Mouse (Mus musculus): ENCODE data around the gene Itgb5.
A peak's percentile ranks its signal among the peaks of the same experiment; 100 is the strongest.

Itgb5 gene

DNA sequence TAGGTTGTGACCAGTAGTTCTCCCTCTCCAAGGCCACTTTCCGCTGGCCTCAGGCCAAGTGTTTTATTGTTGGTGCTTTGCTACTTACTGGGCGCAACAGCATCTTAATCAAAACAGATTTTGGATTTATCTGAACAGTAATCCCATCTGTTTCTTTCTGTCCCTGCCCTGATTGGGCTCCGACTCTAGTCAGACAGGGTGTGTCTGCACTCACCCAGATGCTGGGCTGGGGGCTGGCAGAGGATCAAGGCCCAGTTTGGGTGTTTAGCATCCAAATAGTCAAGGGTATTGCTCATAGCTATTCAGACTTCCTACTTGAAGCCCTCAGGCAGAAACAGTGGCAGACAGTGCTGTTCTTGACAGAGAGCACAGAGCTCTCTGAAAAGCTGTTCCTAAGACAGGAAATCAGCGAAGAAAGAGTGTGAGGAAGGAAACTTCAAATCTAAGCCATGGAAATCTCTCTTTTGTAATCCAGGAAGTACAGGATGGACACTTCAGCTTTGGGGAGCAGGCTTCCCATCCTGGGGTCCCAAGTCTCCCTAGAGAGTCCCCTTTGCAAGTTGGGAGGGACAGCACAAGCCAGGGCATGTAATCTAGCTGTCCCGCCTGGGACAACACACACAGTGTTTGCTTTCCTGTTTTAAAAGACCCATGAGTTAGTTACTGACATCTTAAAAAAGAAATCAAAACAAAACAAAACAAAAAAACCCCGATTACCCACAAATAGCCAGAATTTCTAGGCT, 48.7 kb downstream of the Itgb5 start:
- no peak for DNase-seq (ENCODE audit: low read depth, low spot score)

DNA sequence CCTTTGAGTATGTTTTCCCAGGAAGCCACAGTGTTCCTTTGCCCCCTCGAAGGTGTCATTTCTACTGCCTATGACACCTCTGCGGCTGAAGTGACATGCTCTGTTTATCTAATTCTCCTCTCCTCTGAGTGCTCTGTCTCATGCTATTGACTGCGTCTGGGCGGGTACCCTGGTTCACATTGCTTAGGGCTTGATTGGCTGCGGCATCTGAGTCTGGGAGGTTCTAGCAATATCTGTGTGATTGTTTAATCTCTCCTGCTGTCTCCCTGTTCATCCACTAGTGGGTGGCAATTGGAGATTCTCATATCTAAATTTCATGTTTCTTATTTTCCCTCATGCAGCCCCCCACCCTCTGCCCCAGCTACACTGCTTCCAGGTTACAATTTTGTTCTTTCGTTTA, 49.6 kb downstream of the Itgb5 start:
- no peak for DNase-seq (ENCODE audit: low read depth, low spot score)

- no peak for DNase-seq (ENCODE audit: low read depth, low spot score)
Measured at GRCm38 (mm10) chr16:33879556-33879955, 50.1 kb downstream of the Itgb5 start.

GRCm38 (mm10) chr16:33880765-33881164, 51.3 kb downstream of the Itgb5 start:
- no peak for DNase-seq (ENCODE audit: low read depth, low spot score)

DNA sequence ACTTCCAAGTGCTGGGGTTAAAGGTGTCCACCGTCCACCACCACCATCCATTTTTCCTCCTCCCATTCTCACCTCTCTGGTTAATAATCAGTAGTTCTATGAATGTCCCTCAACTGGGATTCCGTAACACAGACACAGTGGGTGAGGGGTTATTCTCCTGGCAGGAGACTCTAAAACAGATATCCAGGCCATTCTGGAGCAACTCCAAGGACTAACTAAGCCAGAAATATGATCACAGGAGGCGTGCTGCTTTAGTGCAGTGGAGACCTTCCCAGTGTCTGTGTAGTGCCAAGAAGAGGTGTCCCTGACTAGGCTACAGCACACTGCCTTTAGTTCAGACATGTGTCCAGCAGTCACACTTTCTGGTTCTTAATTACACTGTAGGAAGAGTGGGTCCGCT, 53.1 kb downstream of the Itgb5 start:
- DNase-seq (ENCODE audit: low read depth, low spot score) = no peak

- DNase-seq (ENCODE audit: low read depth, low spot score) = no peak
Measured at GRCm38 (mm10) chr16:33883046-33883975, 53.8 kb downstream of the Itgb5 start.

- no peak for DNase-seq (ENCODE audit: low read depth, low spot score)
Measured at GRCm38 (mm10) chr16:33884201-33884600, 54.7 kb downstream of the Itgb5 start.

GRCm38 (mm10) chr16:33885021-33885471, 55.6 kb downstream of the Itgb5 start:
- no peak for DNase-seq (ENCODE audit: low read depth, low spot score)

DNA sequence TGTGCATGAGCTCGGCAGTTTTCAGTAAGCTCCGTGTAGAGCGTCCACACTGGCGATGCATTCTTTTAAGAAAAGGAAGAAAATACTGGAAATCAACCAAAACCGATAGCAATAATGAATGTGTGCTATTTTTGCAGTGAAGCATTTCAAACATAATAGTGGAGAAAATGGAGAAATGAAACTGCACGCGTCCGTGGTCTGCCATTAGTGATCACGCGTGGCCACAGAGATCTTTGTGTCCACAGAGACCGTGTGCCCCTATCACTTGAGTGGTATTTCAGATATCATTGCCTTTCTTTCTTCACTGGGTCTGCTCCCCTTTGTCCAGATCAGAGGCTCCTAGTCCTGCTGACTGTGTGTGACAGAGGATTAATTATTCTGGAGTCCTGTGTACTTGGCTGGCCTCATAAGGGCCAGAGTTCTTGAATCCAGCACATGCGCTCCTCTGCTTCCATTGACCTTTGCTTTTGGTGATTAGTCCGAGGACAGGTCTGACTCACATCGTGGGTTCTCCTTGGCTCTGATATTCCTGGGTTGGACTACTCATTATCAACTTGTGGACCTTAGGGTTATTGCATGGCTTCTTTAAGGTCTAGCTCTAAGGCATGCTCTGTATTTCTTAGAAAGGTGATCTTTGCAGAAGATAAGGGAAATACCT, 56.3 kb downstream of the Itgb5 start:
- no peak for DNase-seq (ENCODE audit: low read depth, low spot score)

DNA sequence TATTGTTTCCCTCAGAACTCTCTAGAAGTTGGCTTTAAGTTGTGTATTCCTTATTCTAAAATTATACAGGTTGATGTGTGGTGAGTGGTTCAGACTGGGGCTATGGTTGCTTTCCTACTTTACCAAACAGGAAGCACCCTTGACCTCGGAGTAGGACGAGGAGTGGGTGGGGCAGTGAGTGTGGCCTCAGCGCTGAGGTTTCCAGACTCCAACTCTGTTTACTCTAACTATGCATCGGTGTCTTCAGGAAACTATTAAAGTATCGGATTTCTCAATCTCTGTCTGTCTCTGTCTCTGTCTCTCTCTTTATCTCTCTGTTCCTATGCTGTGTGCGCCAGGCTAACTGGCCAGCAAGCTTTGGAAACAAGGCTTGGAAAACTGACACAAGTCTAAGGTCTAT, 57.2 kb downstream of the Itgb5 start:
- DNase-seq (ENCODE audit: low read depth, low spot score) = no peak

GRCm38 (mm10) chr16:33887981-33888380, 58.5 kb downstream of the Itgb5 start:
- DNase-seq (ENCODE audit: low read depth, low spot score) = no peak

DNA sequence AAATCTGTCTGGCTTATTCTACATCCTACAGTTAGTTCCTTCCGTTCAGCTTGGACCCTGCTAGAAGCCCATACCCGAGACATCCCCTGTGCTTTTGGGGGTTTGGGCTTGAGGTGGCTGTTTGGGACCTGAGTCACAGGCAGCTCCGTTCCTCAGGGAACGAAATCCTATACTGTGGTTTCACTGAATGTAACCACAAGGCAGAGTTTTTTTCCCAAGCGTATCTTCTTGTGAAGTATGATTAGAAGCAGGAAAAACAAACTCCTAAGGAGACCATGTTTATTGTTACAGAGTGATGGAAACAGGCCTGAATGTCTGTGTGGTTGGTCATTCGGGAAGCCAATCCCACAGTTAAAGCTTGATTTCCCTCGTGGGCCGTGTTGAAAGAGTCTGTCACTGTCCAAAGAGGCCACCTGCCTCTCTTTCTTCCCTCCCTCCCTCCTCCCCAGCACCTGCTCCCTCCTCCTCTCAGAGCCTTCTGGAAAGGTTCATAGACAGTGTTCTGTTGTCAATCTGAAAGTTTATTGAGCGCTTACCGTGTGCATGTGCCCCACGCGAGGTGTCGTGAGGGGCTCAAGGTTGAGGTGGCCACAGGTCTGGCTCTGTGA, 59.6 kb downstream of the Itgb5 start:
- no peak for DNase-seq (ENCODE audit: low read depth, low spot score)

- no peak for DNase-seq (ENCODE audit: low read depth, low spot score)
Measured at GRCm38 (mm10) chr16:33891099-33891498, 61.6 kb downstream of the Itgb5 start.

- DNase-seq (ENCODE audit: low read depth, low spot score) = peak; percentile 69
Measured at GRCm38 (mm10) chr16:33891561-33892281, 62.3 kb downstream of the Itgb5 start.

GRCm38 (mm10) chr16:33892539-33892938, 63.1 kb downstream of the Itgb5 start:
- DNase-seq (ENCODE audit: low read depth, low spot score) = no peak

- DNase-seq (ENCODE audit: low read depth, low spot score) = no peak
Measured at GRCm38 (mm10) chr16:33893796-33894195, 64.3 kb downstream of the Itgb5 start.

DNA sequence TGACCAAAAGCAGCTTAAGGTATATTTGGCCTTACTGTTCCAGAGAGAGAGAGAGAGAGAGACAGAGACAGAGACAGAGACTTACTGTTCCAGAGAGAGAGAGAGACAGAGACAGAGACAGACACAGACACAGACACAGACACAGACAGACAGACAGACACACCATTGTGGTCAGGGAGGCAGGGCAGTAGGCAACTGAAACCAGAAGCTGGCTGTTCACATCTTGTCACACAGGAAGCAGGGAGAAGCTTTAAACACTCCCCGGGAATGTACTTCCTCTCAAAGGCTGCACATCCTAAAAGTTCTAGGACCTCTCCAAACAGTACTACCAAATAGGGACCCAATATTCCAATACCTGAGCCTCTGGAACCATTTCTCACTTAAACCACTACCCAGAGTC, 65.0 kb downstream of the Itgb5 start:
- no peak for DNase-seq (ENCODE audit: low read depth, low spot score)

DNA sequence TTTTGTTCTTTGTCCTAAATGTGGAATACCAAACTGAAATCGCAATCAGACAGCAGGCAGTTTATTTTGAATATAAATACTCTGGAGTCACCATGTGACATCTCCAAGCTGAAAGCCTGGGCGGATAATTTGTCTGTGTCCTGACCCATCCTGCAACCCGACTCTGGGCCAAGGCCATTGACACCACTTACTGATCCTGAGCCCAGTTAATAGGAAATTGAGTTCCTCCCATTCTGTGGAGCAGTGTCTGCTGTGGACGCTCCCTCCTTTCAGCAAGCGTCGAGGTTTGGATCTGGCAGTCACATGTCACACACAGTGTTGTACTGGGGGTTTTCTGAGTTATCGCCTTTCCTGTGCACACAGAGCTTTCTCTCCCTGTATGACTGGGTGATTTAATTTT, 66.2 kb downstream of the Itgb5 start:
- no peak for DNase-seq (ENCODE audit: low read depth, low spot score)

DNA sequence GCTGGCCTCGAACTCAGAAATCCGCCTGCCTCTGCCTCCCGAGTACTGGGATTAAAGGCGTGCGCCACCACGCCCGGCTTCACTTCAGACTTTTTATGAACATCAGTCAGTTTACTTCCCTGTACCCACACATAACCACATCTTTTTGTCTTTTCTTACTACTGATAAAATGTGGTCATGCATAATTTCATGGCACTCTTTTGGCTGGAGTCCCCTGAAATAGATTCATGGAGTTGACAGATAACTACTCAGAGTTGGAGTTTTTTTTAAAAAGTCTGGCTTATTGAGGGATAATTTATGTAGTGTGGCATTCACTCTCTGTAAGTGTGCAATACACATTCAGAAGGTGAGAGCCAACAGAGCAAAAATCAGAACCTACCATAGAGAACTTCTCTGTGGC, 67.3 kb downstream of the Itgb5 start:
- no peak for DNase-seq (ENCODE audit: low read depth, low spot score)

- DNase-seq (ENCODE audit: low read depth, low spot score) = peak; percentile 85
Measured at GRCm38 (mm10) chr16:33903664-33904441, 74.4 kb downstream of the Itgb5 start.
